Mouse (Mus musculus): ENCODE measurements around the gene 4933415A04Rik.

Gene 4933415A04Rik

GRCm38 (mm10) chr11:43632566-43632965, 45.7 kb downstream of the 4933415A04Rik start:
- DNase-seq (ENCODE audit: low read depth): no peak

GRCm38 (mm10) chr11:43633165-43633564, 46.3 kb downstream of the 4933415A04Rik start:
- no peak for DNase-seq (ENCODE audit: low read depth)

GRCm38 (mm10) chr11:43633658-43634401, 47.0 kb downstream of the 4933415A04Rik start:
- DNase-seq (ENCODE audit: low read depth): no peak

- DNase-seq (ENCODE audit: low read depth): no peak
Observed at GRCm38 (mm10) chr11:43636761-43637160, 49.9 kb downstream of the 4933415A04Rik start.

GRCm38 (mm10) chr11:43638486-43638885, 51.6 kb downstream of the 4933415A04Rik start:
- no peak for DNase-seq (ENCODE audit: low read depth)

All from naive thymus-derived CD4-positive, alpha-beta T cell, adult 2 months (primary cell).